Mouse (Mus musculus): ENCODE measurements around the gene Caprin2. TPM values are rescaled to one million over a fixed set of nuclear protein-coding genes. Genes with fewer than 3 reads are reported as not detected.
"Not testable (repeated sequence)": the region's sequence is repeated elsewhere in the genome, so short reads cannot be mapped to it uniquely, and the experiment has no call there.

The Caprin2 gene
- polyA plus RNA-seq, 1 experiment from 2014 or later, result 9.9 TPM

DNA sequence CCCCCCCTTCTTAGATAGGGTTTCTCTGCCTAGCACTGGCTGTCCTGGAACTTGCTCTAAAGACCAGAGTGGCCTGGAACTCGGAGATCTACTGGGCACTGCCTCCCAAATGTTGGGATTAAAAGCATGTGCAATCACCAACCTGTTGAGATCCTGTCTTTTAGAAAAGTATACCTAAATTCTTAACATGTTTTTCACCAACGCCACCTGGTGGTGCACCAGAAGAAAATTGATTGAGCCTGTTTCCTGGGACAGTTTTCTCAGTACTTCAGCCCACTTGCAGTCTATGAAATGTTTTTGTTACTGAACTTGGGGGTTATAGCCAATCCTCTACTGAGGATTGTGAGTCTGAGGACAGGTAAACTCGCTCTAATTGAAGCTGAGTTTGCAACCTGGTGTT, 20.8 kb upstream of the Caprin2 start:
- Histone ChIP-seq H3K4me2 (replicated peaks) (no peak overlapping the region), H3K27ac (replicated peaks) (no peak overlapping the region), H3K27me3 (no peaks in the 10 kb centered on the region), H3K9ac (replicated peaks) (no peak overlapping the region), H3K9me3 (no peaks in the 10 kb centered on the region), H3K4me3 (no peak overlapping the region), H3K36me3 (peaks cover 15% of the 10 kb centered on the region), H3K4me1 (no peaks in the 10 kb centered on the region)
- 42% methylated on average over 3 of the region's 3 CpGs for WGBS
- ATAC-seq (replicated peaks), result no peak

DNA sequence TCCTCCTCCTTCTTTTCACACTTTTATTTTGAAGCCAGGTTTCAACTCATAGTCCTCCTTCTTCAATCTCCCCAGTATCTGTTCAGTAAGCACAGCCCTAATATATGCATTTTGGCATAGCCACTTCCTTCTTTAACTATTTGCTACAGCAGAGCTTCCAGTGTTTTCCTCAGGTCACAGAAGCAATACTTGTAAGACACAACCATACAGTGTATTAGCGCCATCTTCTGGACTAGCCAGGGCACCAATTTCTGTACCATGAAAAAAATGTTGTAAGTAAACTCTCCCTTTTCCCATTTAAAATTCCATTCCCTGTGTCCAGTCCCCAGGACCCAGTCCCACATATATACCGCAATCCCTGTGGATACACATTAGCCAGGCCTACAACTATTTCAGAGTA, 17.9 kb upstream of the Caprin2 start:
- Histone ChIP-seq H3K36me3 (no peaks in the 10 kb centered on the region), H3K4me1 (no peaks in the 10 kb centered on the region), H3K27ac (replicated peaks) (no peak overlapping the region), H3K4me2 (replicated peaks) (no peak overlapping the region), H3K4me3 (no peak overlapping the region), H3K9me3 (no peaks in the 10 kb centered on the region), H3K9ac (replicated peaks) (no peak overlapping the region), H3K27me3 (no peaks in the 10 kb centered on the region)
- WGBS, result 15% methylated on average over 2 of the region's 2 CpGs
- peak; percentile 83; the same call in 1 of the 2 replicates for ATAC-seq (replicated peaks)

DNA sequence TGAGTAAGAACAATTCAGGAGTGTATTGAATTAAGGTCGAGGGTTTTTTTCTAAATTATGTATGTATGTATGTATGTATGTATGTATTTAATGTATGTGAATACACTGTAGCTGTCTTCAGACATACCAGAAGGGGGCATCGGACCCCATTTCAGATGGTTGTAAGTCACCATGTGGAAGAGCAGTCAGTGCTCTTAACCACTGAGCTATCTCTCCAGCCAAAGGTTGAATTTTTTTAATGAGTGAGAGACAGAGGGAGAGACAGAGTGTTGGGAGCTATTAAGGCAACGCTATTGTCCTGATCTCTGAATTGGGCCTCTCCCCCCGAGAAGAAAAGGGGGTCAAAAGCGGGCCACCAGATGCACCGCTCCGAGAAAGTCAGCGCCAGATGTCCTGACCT, 15.9 kb upstream of the Caprin2 start:
- H3K9me3 ChIP-seq; H3K9ac ChIP-seq (replicated peaks); H3K27ac ChIP-seq (replicated peaks); H3K27me3 ChIP-seq; H3K36me3 ChIP-seq; H3K4me1 ChIP-seq; H3K4me2 ChIP-seq (replicated peaks); H3K4me3 ChIP-seq; ATAC-seq (replicated peaks): not testable (repeated sequence)
- 87% methylated on average over 8 of the region's 8 CpGs for WGBS

GRCm38 (mm10) chr6:148906958-148907357, 10.9 kb upstream of the Caprin2 start:
- Histone ChIP-seq H3K27me3 (no peaks in the 10 kb centered on the region), H3K4me1 (no peaks in the 10 kb centered on the region), H3K27ac (replicated peaks) (no peak overlapping the region), H3K4me3 (no peak overlapping the region), H3K36me3 (no peaks in the 10 kb centered on the region), H3K9ac (replicated peaks) (no peak overlapping the region), H3K9me3 (no peaks in the 10 kb centered on the region), H3K4me2 (replicated peaks) (no peak overlapping the region)
- ATAC-seq (replicated peaks), result no peak
- WGBS, result 91% methylated on average over 9 of the region's 9 CpGs

- no peak for ATAC-seq (replicated peaks)
- H3K9me3 ChIP-seq, result no peaks in the 10 kb centered on the region
- no peaks in the 10 kb centered on the region for H3K27me3 ChIP-seq
- H3K27ac ChIP-seq (replicated peaks), result no peak overlapping the region
- H3K4me2 ChIP-seq (replicated peaks), result no peak overlapping the region
- 69% methylated on average over 3 of the region's 3 CpGs for WGBS
- H3K9ac ChIP-seq (replicated peaks), result no peak overlapping the region
- no peaks in the 10 kb centered on the region for H3K4me1 ChIP-seq
- no peaks in the 10 kb centered on the region for H3K36me3 ChIP-seq
- no peak overlapping the region for H3K4me3 ChIP-seq
Observed at GRCm38 (mm10) chr6:148902728-148903127, 6.7 kb upstream of the Caprin2 start.

DNA sequence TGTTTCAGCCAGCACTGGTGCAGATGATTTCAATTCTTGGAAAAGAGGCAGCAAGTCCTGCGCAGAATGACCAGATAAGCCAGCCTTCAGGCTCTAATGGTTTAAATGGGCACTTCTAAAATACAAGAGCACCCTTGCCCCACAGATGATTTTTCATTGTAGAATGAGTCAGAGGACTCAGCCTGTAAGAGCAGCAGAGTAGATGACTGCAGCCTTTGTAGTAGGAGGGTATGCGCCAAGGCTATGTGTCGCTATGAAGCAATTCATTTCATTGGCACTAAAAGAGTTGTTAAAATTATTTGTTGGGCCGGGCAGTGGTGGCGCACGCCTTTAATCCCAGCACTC, 442 bp upstream of the Caprin2 start:
- H3K36me3 ChIP-seq, result no peaks in the 10 kb centered on the region
- ATAC-seq (replicated peaks), result peak; percentile 54
- WGBS, result 55% methylated on average over 6 of the region's 6 CpGs
- peak overlapping the region; percentile 94 for H3K27ac ChIP-seq (replicated peaks)
- peak overlapping the region; percentile 95 for H3K4me2 ChIP-seq (replicated peaks)
- H3K9me3 ChIP-seq, result no peaks in the 10 kb centered on the region
- no peaks in the 10 kb centered on the region for H3K27me3 ChIP-seq
- H3K4me3 ChIP-seq, result peak overlapping the region; percentile 75
- H3K9ac ChIP-seq (replicated peaks), result peak overlapping the region; percentile 81
- H3K4me1 ChIP-seq, result peaks cover 10% of the 10 kb centered on the region

- Histone ChIP-seq H3K4me3 (peak overlapping the region; percentile 75), H3K9me3 (no peaks in the 10 kb centered on the region), H3K27me3 (no peaks in the 10 kb centered on the region), H3K27ac (replicated peaks) (peak overlapping the region; percentile 94; the same call in 1 of the 2 replicates), H3K4me1 (peaks cover 10% of the 10 kb centered on the region), H3K4me2 (replicated peaks) (peak overlapping the region; percentile 95), H3K9ac (replicated peaks) (peak overlapping the region; percentile 81), H3K36me3 (no peaks in the 10 kb centered on the region)
- no peak for ATAC-seq (replicated peaks)
- WGBS, result 15% methylated on average over 18 of the region's 18 CpGs
Observed at GRCm38 (mm10) chr6:148894888-148895772, 907 bp downstream of the Caprin2 start.

- Histone ChIP-seq H3K9ac (replicated peaks) (no peak overlapping the region), H3K36me3 (no peaks in the 10 kb centered on the region), H3K27me3 (no peaks in the 10 kb centered on the region), H3K4me3 (no peak overlapping the region), H3K9me3 (no peaks in the 10 kb centered on the region), H3K4me2 (replicated peaks) (no peak overlapping the region), H3K27ac (replicated peaks) (no peak overlapping the region), H3K4me1 (no peaks in the 10 kb centered on the region)
- 93% methylated on average over 1 of the region's 1 CpGs for WGBS
- no peak for ATAC-seq (replicated peaks)
Observed at GRCm38 (mm10) chr6:148873911-148874310, 22.1 kb downstream of the Caprin2 start.

DNA sequence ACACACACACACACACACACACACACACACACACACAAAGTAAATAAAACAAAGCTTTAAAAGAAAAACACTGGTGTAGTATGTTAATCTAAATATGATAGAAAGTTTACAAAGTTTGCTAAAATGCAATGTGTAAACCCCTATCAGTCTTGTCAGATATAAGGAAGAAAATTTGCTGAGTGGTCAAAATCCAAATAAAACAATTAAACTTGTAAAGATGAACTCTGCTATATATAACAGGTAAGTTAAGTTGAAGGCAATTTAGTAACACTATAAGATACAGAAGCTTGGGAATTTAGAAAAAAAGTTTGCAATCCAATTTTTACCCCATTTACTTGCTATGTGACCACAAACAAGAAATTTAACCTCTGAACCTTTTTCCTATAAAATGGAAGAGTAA, 50.4 kb downstream of the Caprin2 start:
- Histone ChIP-seq H3K9me3 (no peaks in the 10 kb centered on the region), H3K27ac (replicated peaks) (no peak overlapping the region), H3K27me3 (no peaks in the 10 kb centered on the region), H3K4me1 (no peaks in the 10 kb centered on the region), H3K36me3 (no peaks in the 10 kb centered on the region), H3K4me2 (replicated peaks) (no peak overlapping the region), H3K9ac (replicated peaks) (no peak overlapping the region), H3K4me3 (no peak overlapping the region)
- ATAC-seq (replicated peaks), result no peak

DNA sequence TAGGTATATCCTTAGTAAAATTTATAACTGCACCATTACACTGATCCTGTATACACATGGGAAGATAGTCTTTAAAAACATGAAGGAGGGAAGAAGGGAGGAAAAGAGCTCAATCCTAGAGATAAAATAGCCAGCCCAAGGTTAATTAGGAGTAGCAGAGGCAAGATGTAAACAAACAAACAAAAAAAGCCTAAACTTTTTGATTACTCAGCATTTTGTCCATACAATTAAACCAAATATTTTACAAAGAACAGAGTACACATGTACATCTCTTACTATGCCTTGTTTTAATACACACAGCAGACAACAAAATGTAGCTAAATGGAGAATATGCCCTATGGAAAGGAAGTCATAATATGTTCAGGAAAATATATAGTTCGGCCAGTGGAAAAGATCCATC, 54.3 kb downstream of the Caprin2 start:
- no peaks in the 10 kb centered on the region for H3K36me3 ChIP-seq
- H3K4me1 ChIP-seq, result no peaks in the 10 kb centered on the region
- H3K27ac ChIP-seq (replicated peaks), result no peak overlapping the region
- ATAC-seq (replicated peaks), result no peak
- 97% methylated on average over 1 of the region's 1 CpGs for WGBS
- no peak overlapping the region for H3K4me3 ChIP-seq
- no peak overlapping the region for H3K4me2 ChIP-seq (replicated peaks)
- H3K27me3 ChIP-seq, result no peaks in the 10 kb centered on the region
- no peaks in the 10 kb centered on the region for H3K9me3 ChIP-seq
- H3K9ac ChIP-seq (replicated peaks), result no peak overlapping the region

DNA sequence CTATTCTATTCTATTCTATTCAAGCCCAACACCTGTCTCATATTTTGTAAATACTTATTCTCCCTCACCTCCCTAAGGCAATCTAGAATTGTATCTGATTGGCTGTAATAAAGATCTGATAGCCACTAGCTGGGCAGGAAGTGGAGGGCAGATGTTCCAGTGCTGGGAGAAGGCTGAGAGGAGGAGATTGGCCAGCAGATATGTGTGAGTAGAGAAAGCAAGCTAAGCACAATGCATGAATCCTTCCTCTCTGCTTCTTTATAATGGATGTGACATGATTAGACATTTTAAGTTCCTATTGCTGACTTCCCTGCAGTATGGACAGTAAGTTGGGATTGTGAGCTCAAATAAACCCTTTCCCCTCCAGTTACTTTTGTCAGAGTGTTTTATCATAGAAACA, 57.6 kb downstream of the Caprin2 start:
- Histone ChIP-seq H3K4me2 (replicated peaks) (no peak overlapping the region), H3K27ac (replicated peaks) (no peak overlapping the region), H3K9me3 (no peaks in the 10 kb centered on the region), H3K9ac (replicated peaks) (no peak overlapping the region), H3K4me3 (no peak overlapping the region), H3K4me1 (no peaks in the 10 kb centered on the region), H3K27me3 (no peaks in the 10 kb centered on the region), H3K36me3 (no peaks in the 10 kb centered on the region)
- ATAC-seq (replicated peaks), result no peak

GRCm38 (mm10) chr6:148831728-148832121, 64.3 kb downstream of the Caprin2 start:
- H3K4me1 ChIP-seq, result peaks cover 30% of the 10 kb centered on the region
- H3K9me3 ChIP-seq, result no peaks in the 10 kb centered on the region
- peak overlapping the region; percentile 86 for H3K4me2 ChIP-seq (replicated peaks)
- H3K36me3 ChIP-seq, result no peaks in the 10 kb centered on the region
- 0 out of 2 replicates have a peak, but pooled peaks have one; percentile 0 for ATAC-seq (replicated peaks)
- peak overlapping the region; percentile 66 for H3K9ac ChIP-seq (replicated peaks)
- no peaks in the 10 kb centered on the region for H3K27me3 ChIP-seq
- peak overlapping the region; percentile 72 for H3K4me3 ChIP-seq
- 26% methylated on average over 3 of the region's 3 CpGs for WGBS
- H3K27ac ChIP-seq (replicated peaks), result peak overlapping the region; percentile 44; the same call in 1 of the 2 replicates

Measured in forebrain, embryonic 15.5 days (tissue).